17 mouse cellular contexts compared by ENCODE assay signal in genomic region chr1:128813379-128813778, GRCm38 (mm10).
"Had no signal": no experiment of that assay in that cellular context is flagged by ENCODE, and none has a peak within 500 bp of the region (broad histone marks: within the 10 kb centered on the region; RNA-seq: fewer than 3 reads in every experiment).

No protein-coding gene starts in this region.

- DNase-seq: gastrocnemius, postnatal 14 days; gastrocnemius, postnatal 36 days; heart, adult 2 months; heart, postnatal 10 days; heart, postnatal 4 days; kidney, adult 18-20 months; kidney, adult 8-10 months; kidney, postnatal 14 days; kidney, postnatal 36 days; layer of hippocampus, adult 9-11 months; layer of hippocampus, postnatal 36 days; left cerebral cortex, postnatal 4 days; liver, embryonic 13.5 days had no signal

- ATAC-seq: hindbrain, embryonic 16.5 days; inflammation-experienced regulatory T-cells, adult 6 months; intestine, embryonic 15.5 days; intestine, postnatal 0 days had no signal
